Mouse (Mus musculus) T-helper 17 cell (primary cell): ENCODE measurements at regions not wholly inside any gene's neighbourhood (a gene's known extent, or its start where the extent isn't known, plus 50 kb on each side); places are given as distances from the start of the nearest gene placed in this dataset.

Source experiments
- in situ Hi-C, 2 experiments: fragments of 300-600 bp; cut with MboI, MseI; formaldehyde crosslinking; loops; 1 replicate in 1 of 2; 2 replicates in 1 of 2; pipeline ENCODE4 v1.15.1; 2025; ENCODE audit warnings: high pct_unique_total_duplicates in 2 of 2

- in situ Hi-C loops: no loop called here
Observed at GRCm38 (mm10) chr3:23127134-23127533, 1050.7 kb downstream of the Tbl1xr1 start.

- in situ Hi-C loops: no loop called here
Observed at GRCm38 (mm10) chr3:23135551-23135950, 1059.1 kb downstream of the Tbl1xr1 start.

GRCm38 (mm10) chr3:23138932-23139331 lies 1062.5 kb downstream of the Tbl1xr1 start:
- in situ Hi-C loops: no loop called here

- in situ Hi-C loops: no loop called here
Observed at GRCm38 (mm10) chr3:23164828-23165450, 1088.5 kb downstream of the Tbl1xr1 start.

GRCm38 (mm10) chr3:23183393-23183792 lies 1106.9 kb downstream of the Tbl1xr1 start:
- in situ Hi-C loops: no loop called here

GRCm38 (mm10) chr3:23188479-23188878 lies 1112.0 kb downstream of the Tbl1xr1 start:
- in situ Hi-C loops: no loop called here

- in situ Hi-C loops: no loop called here
Observed at GRCm38 (mm10) chr3:23200056-23200455, 1123.6 kb downstream of the Tbl1xr1 start.

GRCm38 (mm10) chr3:23214427-23214826 lies 1138.0 kb downstream of the Tbl1xr1 start:
- in situ Hi-C loops: no loop called here

- in situ Hi-C loops: no loop called here
Observed at GRCm38 (mm10) chr3:23216754-23217153, 1140.3 kb downstream of the Tbl1xr1 start.

- in situ Hi-C loops: no loop called here
Observed at GRCm38 (mm10) chr3:23248291-23248690, 1171.8 kb downstream of the Tbl1xr1 start.

GRCm38 (mm10) chr3:23252180-23252579 lies 1175.7 kb downstream of the Tbl1xr1 start:
- in situ Hi-C loops: no loop called here

GRCm38 (mm10) chr3:23298818-23299217 lies 1222.4 kb downstream of the Tbl1xr1 start:
- in situ Hi-C loops: no loop called here

GRCm38 (mm10) chr3:23334216-23334615 lies 1257.8 kb downstream of the Tbl1xr1 start:
- in situ Hi-C loops: no loop called here

- in situ Hi-C loops: no loop called here
Observed at GRCm38 (mm10) chr3:23334958-23335357, 1258.5 kb downstream of the Tbl1xr1 start.

- in situ Hi-C loops: no loop called here
Observed at GRCm38 (mm10) chr3:23374341-23374740, 1297.9 kb downstream of the Tbl1xr1 start.

- in situ Hi-C loops: no loop called here
Observed at GRCm38 (mm10) chr3:23404877-23405276, 1328.4 kb downstream of the Tbl1xr1 start.

GRCm38 (mm10) chr3:23409431-23409830 lies 1333.0 kb downstream of the Tbl1xr1 start:
- in situ Hi-C loops: no loop called here

- in situ Hi-C loops: no loop called here
Observed at GRCm38 (mm10) chr3:23426956-23427355, 1350.5 kb downstream of the Tbl1xr1 start.

GRCm38 (mm10) chr3:23435016-23435415 lies 1358.6 kb downstream of the Tbl1xr1 start:
- in situ Hi-C loops: no loop called here

- in situ Hi-C loops: no loop called here
Observed at GRCm38 (mm10) chr3:23457720-23458119, 1381.3 kb downstream of the Tbl1xr1 start.

GRCm38 (mm10) chr3:23499889-23500288 lies 1423.4 kb downstream of the Tbl1xr1 start:
- in situ Hi-C loops: no loop called here

GRCm38 (mm10) chr3:23547546-23547945 lies 1471.1 kb downstream of the Tbl1xr1 start:
- in situ Hi-C loops: no loop called here

- in situ Hi-C loops: no loop called here
Observed at GRCm38 (mm10) chr3:23564340-23564739, 1487.9 kb downstream of the Tbl1xr1 start.

GRCm38 (mm10) chr3:23568806-23569205 lies 1492.4 kb downstream of the Tbl1xr1 start:
- in situ Hi-C loops: no loop called here
